Mouse (Mus musculus) megakaryocyte, adult 5-6 weeks (primary cell): ENCODE data around the gene Fam160a1. TPM values are rescaled to one million over a fixed set of nuclear protein-coding genes. Genes with fewer than 3 reads are reported as not detected.

Experiments used
- ATAC-seq: 2 replicates; pipeline ENCODE4 v1.8.0; 2016; ENCODE audit warnings: mild to moderate bottlenecking, inconsistent platforms; ENCODE audit not compliant: poor library complexity, severe bottlenecking
- total RNA-seq, 2 experiments: library from RNA; stranded (forward) in 1 of 2; stranded (reverse) in 1 of 2; fragments of 153-499, 151-499 nt in 1 of 2; fragments of 221-1000, 200-1000 nt in 1 of 2; gene quantifications; 2 replicates each; pipeline versions ENCODE4 v1.2.3 to v1.2.4; 2015 to 2017

Fam160a1 gene
- total RNA-seq, 2 experiments from 2014 or later = not detected

- no peak for ATAC-seq
These were observed 180.2 kb downstream of the Fam160a1 start for GRCm38 (mm10) chr3:85636716-85637447.

GRCm38 (mm10) chr3:85635591-85635990 is 181.5 kb downstream of the Fam160a1 start:
- no peak for ATAC-seq

- no peak for ATAC-seq
These were observed 182.0 kb downstream of the Fam160a1 start for GRCm38 (mm10) chr3:85635126-85635419.

- no peak for ATAC-seq
These were observed 182.5 kb downstream of the Fam160a1 start for GRCm38 (mm10) chr3:85634389-85635125.

- no peak for ATAC-seq
These were observed 183.4 kb downstream of the Fam160a1 start for GRCm38 (mm10) chr3:85633733-85634132.

- ATAC-seq = no peak
These were observed 187.1 kb downstream of the Fam160a1 start for GRCm38 (mm10) chr3:85629895-85630510.

GRCm38 (mm10) chr3:85619751-85620150 is 197.3 kb downstream of the Fam160a1 start:
- ATAC-seq = no peak

- no peak for ATAC-seq
These were observed 197.7 kb downstream of the Fam160a1 start for GRCm38 (mm10) chr3:85619345-85619744.

- no peak for ATAC-seq
These were observed 198.2 kb downstream of the Fam160a1 start for GRCm38 (mm10) chr3:85618885-85619284.

GRCm38 (mm10) chr3:85616389-85616788 is 200.7 kb downstream of the Fam160a1 start:
- ATAC-seq = no peak

Other genes starting within 250 kb of the Fam160a1 start
- gene Gatb, start 243.2 kb downstream of the Fam160a1 start, total RNA-seq (2015) = 4.1 and 9.3 TPM in 2 replicates
- 6.7 and 6.8 TPM in 2 replicates for gene Gatb, start 243.2 kb downstream of the Fam160a1 start, total RNA-seq (2017)
- not detected in 2 replicates for gene Glt28d2, start 70.2 kb upstream of the Fam160a1 start, total RNA-seq (2015)
- gene Glt28d2, start 70.2 kb upstream of the Fam160a1 start, total RNA-seq (2017) = not detected in 2 replicates
- 0.07 TPM in 1 of 2 replicates, not detected in the other for gene Gm37240, start 70.2 kb upstream of the Fam160a1 start, total RNA-seq (2015)
- gene Gm37240, start 70.2 kb upstream of the Fam160a1 start, total RNA-seq (2017) = 0.04 and 0.15 TPM in 2 replicates
- 0.59 and 0.80 TPM in 2 replicates for gene Sh3d19, start 153.8 kb upstream of the Fam160a1 start, total RNA-seq (2015)
- gene Sh3d19, start 153.8 kb upstream of the Fam160a1 start, total RNA-seq (2017) = 1.1 TPM in 2 replicates
- gene Prss48, start 185.2 kb upstream of the Fam160a1 start, total RNA-seq (2015) = not detected in 2 replicates
- gene Prss48, start 185.2 kb upstream of the Fam160a1 start, total RNA-seq (2017) = not detected in 2 replicates